Mouse (Mus musculus) CH12.LX (cell line): Measurements from ENCODE around the gene Fndc7. TPM values are rescaled to one million over a fixed set of nuclear protein-coding genes. Genes with fewer than 3 reads are reported as not detected.

Experiments
- DNase-seq: peaks from one replicate; pipeline ENCODE4 v3.0.0-alpha.2; 2013; ENCODE audit errors: extremely low read depth
- H3K27ac ChIP-seq: 2 replicates; pipeline ENCODE4 v1.5.1; 2012; ENCODE audit warnings: low read depth, mild to moderate bottlenecking, control low read depth, moderate library complexity; ENCODE audit not compliant: insufficient read depth
- H3K27me3 ChIP-seq: replicated peaks from 2 replicates; pipeline ENCODE3; 2012; ENCODE audit warnings: inconsistent platforms
- H3K36me3 ChIP-seq, 2 experiments: replicated peaks in 1 of 2; 2 replicates each; pipeline versions ENCODE3 to v1.6.1; 2012; ENCODE audit warnings: inconsistent platforms in 1 of 2, low read length in 1 of 2, mild to moderate bottlenecking in 1 of 2, mixed read lengths in 1 of 2, moderate library complexity in 1 of 2; ENCODE audit not compliant: control insufficient read depth in 1 of 2, insufficient read depth in 1 of 2
- H3K4me1 ChIP-seq, 2 experiments: 2 replicates each; pipeline ENCODE4 v1.6.1; 2012; ENCODE audit warnings: inconsistent platforms in 1 of 2, moderate library complexity in 1 of 2; ENCODE audit not compliant: insufficient read depth in 2 of 2, control insufficient read depth in 1 of 2
- H3K4me2 ChIP-seq: 2 replicates; pipeline ENCODE4 v1.6.1; 2012; ENCODE audit warnings: low read depth, mild to moderate bottlenecking, control low read depth; ENCODE audit not compliant: poor library complexity, insufficient read depth, severe bottlenecking
- H3K4me3 ChIP-seq, 3 experiments: fragments of 150-350 bp in 1 of 3; sonication (generic) in 1 of 3; replicated peaks in 1 of 3; 2 replicates each; pipeline versions ENCODE3 to v1.5.1; 2011 to 2012; ENCODE audit warnings: low read depth in 2 of 3, low read length in 2 of 3, mild to moderate bottlenecking in 2 of 3, moderate library complexity in 2 of 3, control low read depth in 1 of 3, improper control_type of control experiment in 1 of 3, inconsistent platforms in 1 of 3, mixed read lengths in 1 of 3; ENCODE audit not compliant: poor library complexity in 1 of 3
- H3K79me2 ChIP-seq: replicated peaks from 2 replicates; pipeline ENCODE4 v1.6.1; 2012; ENCODE audit warnings: mild to moderate bottlenecking, moderate library complexity; ENCODE audit not compliant: control insufficient read depth, poor library complexity, insufficient read depth, severe bottlenecking; ENCODE audit errors: extremely low read depth
- H3K9ac ChIP-seq: 2 replicates; pipeline ENCODE4 v1.6.1; 2012; ENCODE audit warnings: low read depth, mild to moderate bottlenecking, control low read depth, moderate library complexity; ENCODE audit not compliant: insufficient read depth
- H3K9me3 ChIP-seq: replicated peaks from 2 replicates; pipeline ENCODE3; 2012; ENCODE audit warnings: low read length, inconsistent platforms, mixed read lengths
- BHLHE40 ChIP-seq: IDR thresholded peaks from 2 replicates; pipeline ENCODE4 v1.6.1; 2011; ENCODE audit warnings: mild to moderate bottlenecking, low read depth, low read length, improper control_type of control experiment
- CHD1 ChIP-seq: IDR thresholded peaks from 2 replicates; pipeline ENCODE4 v1.6.1; 2012; ENCODE audit warnings: low read depth, low read length, improper control_type of control experiment, inconsistent platforms
- CHD2 ChIP-seq: IDR thresholded peaks from 2 replicates; pipeline ENCODE4 v1.6.1; 2011; ENCODE audit warnings: low read length, improper control_type of control experiment
- E2F4 ChIP-seq: IDR thresholded peaks from 2 replicates; pipeline ENCODE4 v1.6.1; 2011; ENCODE audit warnings: low read depth, low read length, improper control_type of control experiment; ENCODE audit not compliant: insufficient replicate concordance
- EP300 ChIP-seq: IDR thresholded peaks from 2 replicates; pipeline ENCODE4 v1.6.1; 2011; ENCODE audit warnings: low read length, improper control_type of control experiment
- ETS1 ChIP-seq: conservative IDR thresholded peaks from 2 replicates; pipeline ENCODE4 v1.6.1; 2012; ENCODE audit warnings: low read depth, mild to moderate bottlenecking, inconsistent platforms, low read length, improper control_type of control experiment, moderate library complexity
- GABPA ChIP-seq: IDR thresholded peaks from 2 replicates; pipeline ENCODE4 v1.6.1; 2012; ENCODE audit warnings: low read depth, low read length, improper control_type of control experiment, inconsistent platforms; ENCODE audit not compliant: insufficient replicate concordance
- IRF4 ChIP-seq: IDR thresholded peaks from 2 replicates; pipeline ENCODE4 v1.6.1; 2014; ENCODE audit warnings: low read depth, mild to moderate bottlenecking, inconsistent platforms, low read length, improper control_type of control experiment
- JUN ChIP-seq: IDR thresholded peaks from 2 replicates; pipeline ENCODE4 v1.6.1; 2011; ENCODE audit warnings: low read depth, mild to moderate bottlenecking, low read length, improper control_type of control experiment, moderate library complexity; ENCODE audit not compliant: insufficient read depth
- JUND ChIP-seq: conservative IDR thresholded peaks from 2 replicates; pipeline ENCODE4 v1.6.1; 2011; ENCODE audit warnings: low read depth, low read length, improper control_type of control experiment
- MAFK ChIP-seq: IDR thresholded peaks from 2 replicates; pipeline ENCODE4 v1.6.1; 2011; ENCODE audit warnings: low read length, improper control_type of control experiment; ENCODE audit not compliant: insufficient replicate concordance
- MAZ ChIP-seq: IDR thresholded peaks from 2 replicates; pipeline ENCODE4 v1.6.1; 2012; ENCODE audit warnings: low read depth, mild to moderate bottlenecking, inconsistent platforms, low read length, improper control_type of control experiment, moderate library complexity
- MEF2A ChIP-seq: IDR thresholded peaks from 2 replicates; pipeline ENCODE4 v1.6.1; 2014; ENCODE audit warnings: low read depth, mild to moderate bottlenecking, inconsistent platforms, low read length, improper control_type of control experiment, borderline replicate concordance
- MYC ChIP-seq: IDR thresholded peaks from 2 replicates; pipeline ENCODE4 v1.6.1; 2011; ENCODE audit warnings: low read depth, mild to moderate bottlenecking, improper control_type of control experiment, low read length
- PAX5 ChIP-seq: IDR thresholded peaks from 2 replicates; pipeline ENCODE4 v1.6.1; 2012; ENCODE audit warnings: low read length, inconsistent platforms, mixed read lengths
- POLR2A ChIP-seq: IDR thresholded peaks from 2 replicates; pipeline ENCODE4 v1.6.1; 2011; ENCODE audit warnings: low read depth, mild to moderate bottlenecking, improper control_type of control experiment, low read length
- POLR2AphosphoS2 ChIP-seq: IDR thresholded peaks from 2 replicates; pipeline ENCODE4 v1.6.1; 2011; ENCODE audit warnings: low read depth, low read length, improper control_type of control experiment
- RCOR1 ChIP-seq: conservative IDR thresholded peaks from 2 replicates; pipeline ENCODE4 v1.6.1; 2012; ENCODE audit warnings: low read depth, mild to moderate bottlenecking, inconsistent platforms, low read length, improper control_type of control experiment
- SMC3 ChIP-seq: IDR thresholded peaks from 2 replicates; pipeline ENCODE4 v1.6.1; 2011; ENCODE audit warnings: low read depth, low read length, improper control_type of control experiment
- TBP ChIP-seq: conservative IDR thresholded peaks from 2 replicates; pipeline ENCODE4 v1.6.1; 2011; ENCODE audit warnings: low read depth, low read length, improper control_type of control experiment
- ZC3H11A ChIP-seq: IDR thresholded peaks from 2 replicates; pipeline ENCODE4 v1.6.1; 2012; ENCODE audit warnings: low read depth, mild to moderate bottlenecking, inconsistent platforms, low read length, improper control_type of control experiment
- ZMIZ1 ChIP-seq: IDR thresholded peaks from 2 replicates; pipeline ENCODE4 v1.6.1; 2012; ENCODE audit warnings: low read depth, mild to moderate bottlenecking, inconsistent platforms, low read length, improper control_type of control experiment
- ZNF384 ChIP-seq: IDR thresholded peaks from 2 replicates; pipeline ENCODE4 v1.6.1; 2012; ENCODE audit warnings: low read depth, low read length, improper control_type of control experiment, inconsistent platforms
- dilution Hi-C: fragments of 300-500 bp; cut with MboI; formaldehyde crosslinking; loops from 2 replicates; pipeline ENCODE4 v1.14.3; 2020; ENCODE audit warnings: low sequenced_read_pairs; ENCODE audit not compliant: extremely low pct_unique_long_range_greater_than_20kb, extremely low pct_ligation_motif_present
- in situ Hi-C: fragments of 300-500 bp; cut with MboI; formaldehyde crosslinking; loops from 3 replicates; pipeline ENCODE4 v1.14.3; 2019; ENCODE audit warnings: low sequenced_read_pairs, low pct_ligation_motif_present, low pct_unique_long_range_greater_than_20kb, mixed read lengths
- polyA plus RNA-seq: library from polyadenylated mRNA; unstranded; fragments of >175 nt; gene quantifications from 2 replicates; pipeline ENCODE4 v1.2.1, GENCODE M21; 2012; ENCODE audit warnings: low read depth; ENCODE audit not compliant: insufficient read length
- total RNA-seq, 2 experiments: library from RNA; depleted of rRNA; stranded (reverse); fragments of 300-350 nt in 1 of 2; fragments of >200 nt in 1 of 2; gene quantifications; 2 replicates each; pipeline ENCODE4 v1.2.3; 2012 to 2014

Fndc7 gene
- total and polyA plus RNA-seq, 3 experiments, result 0.61 to 1.1 (median 0.81) TPM

GRCm38 (mm10) chr3:108887618-108887975 lies 2.2 kb downstream of the Fndc7 start:
- Histone ChIP-seq H3K4me2 (peak overlapping the region; percentile 63), H3K36me3 (no peaks in the 10 kb centered on the region), H3K27me3 (no peaks in the 10 kb centered on the region), H3K9me3 (no peaks in the 10 kb centered on the region), H3K4me1 (peaks cover 18 to 62% of the 10 kb centered on the region in 2 experiments), H3K4me3 (no peak overlapping the region), H3K9ac (peak overlapping the region; percentile 2; the same call in 1 of the 2 replicates), H3K79me2 (no peaks in the 10 kb centered on the region), H3K27ac (no peak overlapping the region)
- in situ Hi-C loops, result no loop called here
- DNase-seq, result no peak
- TF ChIP-seq CHD2, result no peak
- no peak for TF ChIP-seq IRF4
- TF ChIP-seq RCOR1, result no peak
- TF ChIP-seq JUND, result no peak
- TF ChIP-seq PAX5, result no peak
- no peak for TF ChIP-seq E2F4
- no peak for TF ChIP-seq ZNF384
- no peak for TF ChIP-seq JUN
- TF ChIP-seq SMC3, result no peak
- TF ChIP-seq TBP, result no peak
- no peak for TF ChIP-seq MAFK
- TF ChIP-seq ZMIZ1, result no peak
- TF ChIP-seq ETS1, result no peak
- TF ChIP-seq MAZ, result no peak
- no peak for TF ChIP-seq POLR2AphosphoS2
- no peak for TF ChIP-seq POLR2A
- TF ChIP-seq CHD1, result no peak
- no peak for TF ChIP-seq MYC
- TF ChIP-seq MEF2A, result no peak
- dilution Hi-C loops, result no loop called here

GRCm38 (mm10) chr3:108886934-108887617 lies 2.7 kb downstream of the Fndc7 start:
- Histone ChIP-seq H3K9me3 (no peaks in the 10 kb centered on the region), H3K27me3 (no peaks in the 10 kb centered on the region), H3K4me1 (peaks cover 16 to 63% of the 10 kb centered on the region in 2 experiments), H3K4me3 (no peak overlapping the region), H3K27ac (0 out of 2 replicates have a peak overlapping the region, but pooled peaks have one; percentile 21), H3K36me3 (no peaks in the 10 kb centered on the region), H3K79me2 (no peaks in the 10 kb centered on the region), H3K4me2 (peak overlapping the region; percentile 63), H3K9ac (peak overlapping the region; percentile 11; the same call in 1 of the 2 replicates)
- peak; percentile 66 for DNase-seq
- in situ Hi-C loops (no loop called here), dilution Hi-C loops (no loop called here)
- TF ChIP-seq MEF2A, result peak; percentile 64; the same call in 1 of the 2 replicates
- TF ChIP-seq GABPA, result no peak
- TF ChIP-seq IRF4, result peak; percentile 92
- peak; percentile 92 for TF ChIP-seq BHLHE40
- peak; percentile 90 for TF ChIP-seq JUND
- TF ChIP-seq POLR2A, result no peak
- TF ChIP-seq PAX5, result no peak
- TF ChIP-seq EP300, result peak; percentile 60; the same call in 1 of the 2 replicates
- peak; percentile 70 for TF ChIP-seq ETS1
- peak; percentile 12; the same call in 1 of the 2 replicates for TF ChIP-seq ZNF384
- no peak for TF ChIP-seq ZC3H11A
- peak; percentile 62; the same call in 1 of the 2 replicates for TF ChIP-seq JUN
- TF ChIP-seq CHD2, result no peak
